Mouse (Mus musculus) small intestine, adult 2 months (tissue): ENCODE measurements at regions not wholly inside any gene's neighbourhood (a gene's known extent, or its start where the extent isn't known, plus 50 kb on each side); places are given as distances from the start of the nearest gene placed in this dataset.

ENCODE experiments used
- CTCF ChIP-seq: fragments of 200-500 bp; IDR thresholded peaks from 2 replicates; pipeline ENCODE4 v1.5.1; 2012; ENCODE audit warnings: low read depth, mild to moderate bottlenecking, control low read depth, inconsistent platforms, low read length, moderate library complexity, mixed read lengths; ENCODE audit not compliant: insufficient replicate concordance, insufficient read length; ENCODE audit errors: extremely low read depth
- POLR2A ChIP-seq: fragments of 200-500 bp; IDR thresholded peaks from 2 replicates; pipeline ENCODE4 v1.6.1; 2012; ENCODE audit warnings: low read depth, mild to moderate bottlenecking, control low read depth, inconsistent platforms, low read length, moderate library complexity

DNA sequence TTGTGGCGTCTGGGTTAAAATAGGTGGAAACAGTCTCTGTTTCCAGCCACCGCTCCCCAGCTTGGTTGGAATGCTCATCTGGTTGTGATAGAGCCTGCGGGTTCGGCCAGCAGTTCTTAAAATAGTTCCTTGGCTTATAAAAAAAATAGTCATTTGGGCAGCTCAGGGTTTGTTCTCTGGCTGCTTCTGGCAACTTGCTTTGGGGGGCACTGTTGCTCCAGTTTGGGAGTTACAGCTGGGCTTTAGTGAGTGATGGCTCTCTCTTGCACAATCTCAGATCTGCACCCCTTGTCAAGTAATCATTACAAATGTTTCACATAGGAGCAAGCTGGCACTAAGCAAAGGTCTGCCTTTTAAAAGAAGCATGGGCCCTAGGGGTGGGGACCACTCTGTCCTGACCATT is 268.0 kb downstream of the Etaa1 start:
- TF ChIP-seq CTCF (no peak), POLR2A (no peak)
